Mouse (Mus musculus) spleen, adult 2 months (tissue): ENCODE data around the gene Ndufa10. TPM values are rescaled to one million over a fixed set of nuclear protein-coding genes. Genes with fewer than 3 reads are reported as not detected.

Experiments used
- DNase-seq, 2 experiments: peaks; one replicate each; pipeline versions ENCODE4 v3.0.0 to v3.0.0-alpha.2; 2012 to 2021; ENCODE audit warnings: low spot score in 2 of 2, low read depth in 1 of 2
- H3K27ac ChIP-seq: fragments of 200-500 bp; 2 replicates; pipeline ENCODE4 v1.5.1; 2012; ENCODE audit warnings: low read length, inconsistent platforms; ENCODE audit not compliant: insufficient read depth
- H3K27me3 ChIP-seq: fragments of 200-500 bp; 2 replicates; pipeline ENCODE4 v1.6.1; 2012; ENCODE audit warnings: mild to moderate bottlenecking, moderate library complexity, low read length, inconsistent platforms; ENCODE audit not compliant: control insufficient read depth, insufficient read depth
- H3K36me3 ChIP-seq: fragments of 200-500 bp; 2 replicates; pipeline ENCODE4 v1.6.1; 2012; ENCODE audit warnings: mild to moderate bottlenecking, low read length, inconsistent platforms; ENCODE audit not compliant: control insufficient read depth, insufficient read depth
- H3K4me1 ChIP-seq: fragments of 200-500 bp; 2 replicates; pipeline ENCODE4 v1.6.1; 2011; ENCODE audit warnings: inconsistent platforms; ENCODE audit not compliant: control insufficient read depth, insufficient read depth, insufficient read length
- H3K4me3 ChIP-seq: fragments of 200-500 bp; 2 replicates; pipeline ENCODE4 v1.5.1; 2011; ENCODE audit warnings: mild to moderate bottlenecking, inconsistent platforms; ENCODE audit not compliant: insufficient read depth, insufficient read length; ENCODE audit errors: extremely low read depth
- CTCF ChIP-seq: fragments of 200-500 bp; IDR thresholded peaks from 2 replicates; pipeline ENCODE4 v1.5.1; 2011; ENCODE audit warnings: mild to moderate bottlenecking, inconsistent platforms; ENCODE audit not compliant: insufficient read depth, insufficient read length, insufficient replicate concordance; ENCODE audit errors: extremely low read depth
- POLR2A ChIP-seq: fragments of 200-500 bp; IDR thresholded peaks from 2 replicates; pipeline ENCODE4 v1.6.1; 2011; ENCODE audit warnings: low read depth, low read length, inconsistent platforms
- WGBS: fragments of 180-500 bp; shearing (Covaris S2); methylation state at CpG from one replicate; pipeline ENCODE4 v1.1.7; 2018; 5-methylcytosine and 5-hydroxymethylcytosine counted together
- polyA plus RNA-seq: library from polyadenylated mRNA; depleted of rRNA; stranded (reverse); fragments of >200 nt; gene quantifications from 2 replicates; pipeline ENCODE4 v1.2.3, GENCODE M21; 2012; rRNA removed

The Ndufa10 gene
- polyA plus RNA-seq, 1 experiment: 35.8 TPM

GRCm38 (mm10) chr1:92397511-92398051 is 76.1 kb downstream of the Ndufa10 start:
- Histone ChIP-seq H3K4me1 (no peaks in the 10 kb centered on the region), H3K27ac (no peak overlapping the region), H3K4me3 (no peak overlapping the region), H3K36me3 (no peaks in the 10 kb centered on the region), H3K27me3 (no peaks in the 10 kb centered on the region)
- WGBS: 81% methylated on average over 12 of the region's 12 CpGs
- TF ChIP-seq POLR2A: no peak
- TF ChIP-seq CTCF: no peak
- no peak for DNase-seq

- H3K4me3 ChIP-seq: no peak overlapping the region
- DNase-seq: no peak
- no peak overlapping the region for H3K27ac ChIP-seq
- H3K4me1 ChIP-seq: no peaks in the 10 kb centered on the region
- WGBS: 16% methylated on average over 3 of the region's 3 CpGs
- no peak for TF ChIP-seq CTCF
- TF ChIP-seq POLR2A: no peak
- no peaks in the 10 kb centered on the region for H3K27me3 ChIP-seq
- no peaks in the 10 kb centered on the region for H3K36me3 ChIP-seq
These were observed 79.4 kb downstream of the Ndufa10 start for GRCm38 (mm10) chr1:92394279-92394678.

- H3K36me3 ChIP-seq: no peaks in the 10 kb centered on the region
- no peaks in the 10 kb centered on the region for H3K4me1 ChIP-seq
- TF ChIP-seq CTCF (no peak), POLR2A (no peak)
- no peak for DNase-seq
- no peak overlapping the region for H3K27ac ChIP-seq
- H3K4me3 ChIP-seq: no peak overlapping the region
- WGBS: 73% methylated on average over 6 of the region's 6 CpGs
- no peaks in the 10 kb centered on the region for H3K27me3 ChIP-seq
These were observed 80.5 kb downstream of the Ndufa10 start for GRCm38 (mm10) chr1:92393166-92393565.

Other genes with a start within 250 kb of the Ndufa10 start
- not detected in 2 replicates for gene Olfr1416, start 11.3 kb upstream of the Ndufa10 start, polyA plus RNA-seq
- gene Olfr1415, start 22.2 kb upstream of the Ndufa10 start, polyA plus RNA-seq: not detected in 2 replicates
- not detected in 2 replicates for gene Olfr1414, start 44.8 kb upstream of the Ndufa10 start, polyA plus RNA-seq
- gene Olfr1413, start 97.5 kb upstream of the Ndufa10 start, polyA plus RNA-seq: not detected in 2 replicates
- gene Olfr1412, start 111.9 kb upstream of the Ndufa10 start, polyA plus RNA-seq: not detected in 2 replicates
- not detected in 2 replicates for gene Olfr1411, start 120.6 kb upstream of the Ndufa10 start, polyA plus RNA-seq
- gene Olfr1410, start 131.9 kb upstream of the Ndufa10 start, polyA plus RNA-seq: not detected in 2 replicates
- not detected in 2 replicates for gene Olfr12, start 143.9 kb upstream of the Ndufa10 start, polyA plus RNA-seq
- gene Cops9, start 168.1 kb upstream of the Ndufa10 start, polyA plus RNA-seq: 45.7 and 49.3 TPM in 2 replicates
- 0.41 and 0.58 TPM in 2 replicates for gene Otos, start 175.0 kb upstream of the Ndufa10 start, polyA plus RNA-seq